In genomic region chr4:120264105-120264504, GRCm38 (mm10) we compare ENCODE assay signal across 24 mouse cellular contexts. TPM values are rescaled to one million over a fixed set of nuclear protein-coding genes. Genes with fewer than 3 reads are reported as not detected.
DNase-seq lines count a peak whose midpoint lies in the region; ATAC-seq and TF ChIP-seq lines count a peak whose summit lies in the region.
"Had no signal": no experiment of that assay in that cellular context is flagged by ENCODE, and none has a peak within 500 bp of the region (broad histone marks: within the 10 kb centered on the region; RNA-seq: fewer than 3 reads in every experiment).

No protein-coding gene starts in this region.

- peaks cover 95% of the 10 kb centered on the region for H3K27me3 ChIP-seq in megakaryocyte, embryonic 14.5 days (replicated peaks)
- peaks cover 100% of the 10 kb centered on the region for H3K27me3 ChIP-seq in embryonic facial prominence, embryonic 10.5 days (replicated peaks; ENCODE audit: low read depth, poor library complexity, severe bottlenecking)
- peaks cover 89% of the 10 kb centered on the region for H3K27me3 ChIP-seq in embryonic facial prominence, embryonic 13.5 days
- H3K27me3 ChIP-seq in forebrain, postnatal 0 days (ENCODE audit: insufficient read depth, low read length), result no peaks in the 10 kb centered on the region

- intact Hi-C loops in left cerebral cortex, postnatal 10 days (cut with DNase I), result no loop called here

- WGBS in embryonic facial prominence, embryonic 10.5 days, result 64% methylated on average over 3 of the region's 3 CpGs
- 46% methylated on average over 3 of the region's 3 CpGs for WGBS in embryonic facial prominence, embryonic 13.5 days
- WGBS in forebrain, postnatal 0 days, result 46% methylated on average over 3 of the region's 3 CpGs

- H3K4me1 ChIP-seq in megakaryocyte, embryonic 14.5 days, result peaks cover 7% of the 10 kb centered on the region; the same call in 1 of the 2 replicates
- peaks cover 58% of the 10 kb centered on the region for H3K4me1 ChIP-seq in embryonic facial prominence, embryonic 10.5 days
- H3K4me1 ChIP-seq in embryonic facial prominence, embryonic 13.5 days, result peaks cover 61% of the 10 kb centered on the region
- peaks cover 45% of the 10 kb centered on the region for H3K4me1 ChIP-seq in forebrain, postnatal 0 days (ENCODE audit: insufficient read depth)
- H3K4me1 ChIP-seq: liver, embryonic 15.5 days had no signal

- no peaks in the 10 kb centered on the region for H3K36me3 ChIP-seq in megakaryocyte, embryonic 14.5 days (replicated peaks; ENCODE audit: low read length)
- no peaks in the 10 kb centered on the region for H3K36me3 ChIP-seq in embryonic facial prominence, embryonic 10.5 days (replicated peaks)
- H3K36me3 ChIP-seq in embryonic facial prominence, embryonic 13.5 days, result no peaks in the 10 kb centered on the region
- H3K36me3 ChIP-seq in forebrain, postnatal 0 days (ENCODE audit: insufficient read depth), result peaks cover 18% of the 10 kb centered on the region; the same call in 1 of the 2 replicates
- H3K36me3 ChIP-seq: heart, embryonic 15.5 days; liver, embryonic 15.5 days; lung, embryonic 15.5 days had no signal

- H3K9me3 ChIP-seq in megakaryocyte, embryonic 14.5 days, result no peaks in the 10 kb centered on the region
- no peaks in the 10 kb centered on the region for H3K9me3 ChIP-seq in embryonic facial prominence, embryonic 10.5 days
- H3K9me3 ChIP-seq in embryonic facial prominence, embryonic 13.5 days, result no peaks in the 10 kb centered on the region
- no peaks in the 10 kb centered on the region for H3K9me3 ChIP-seq in forebrain, postnatal 0 days (ENCODE audit: low read length)
- H3K9me3 ChIP-seq: heart, embryonic 15.5 days; liver, embryonic 15.5 days; lung, embryonic 15.5 days had no signal

- 0 out of 2 replicates have a peak overlapping the region, but pooled peaks have one; percentile 10 for H3K27ac ChIP-seq in embryonic facial prominence, embryonic 10.5 days (replicated peaks)
- H3K27ac ChIP-seq in embryonic facial prominence, embryonic 13.5 days, result no peak overlapping the region
- H3K27ac ChIP-seq in forebrain, postnatal 0 days (ENCODE audit: low read depth, low read length), result peak overlapping the region; percentile 79; the same call in 1 of the 2 replicates
- H3K27ac ChIP-seq: heart, embryonic 15.5 days; hindbrain, embryonic 14.5 days; kidney, postnatal 0 days; left cerebral cortex, adult 2 months; liver, embryonic 15.5 days; lung, embryonic 15.5 days had no signal

- ATAC-seq in megakaryocyte, adult 5-6 weeks (ENCODE audit: poor library complexity, severe bottlenecking), result no peak
- peak; percentile 27; the same call in 1 of the 2 replicates for ATAC-seq in embryonic facial prominence, embryonic 13.5 days (ENCODE audit: insufficient number of reproducible peaks, insufficient read depth, low FRiP score, low TSS enrichment, low read depth)
- ATAC-seq in forebrain, postnatal 0 days, result no peak

- no peak for DNase-seq in embryonic facial prominence, embryonic 10.5 days (ENCODE audit: low spot score)
- no peak for DNase-seq in forebrain, postnatal 0 days
- no peak for DNase-seq in left cerebral cortex, postnatal 10 days (ENCODE audit: extremely low spot score in 1 of 2, low spot score in 2 of 2)
- DNase-seq in embryo, embryonic 11 days, result no peak
- DNase-seq: cerebellum, adult 11 months; heart, postnatal 36 days; kidney, adult 2 months; layer of hippocampus, adult 9-11 months; left cerebral cortex, postnatal 4 days; liver; lung, postnatal 4 days; right cerebral cortex, postnatal 25 days; spleen, adult 18-20 months had no signal

- peak overlapping the region; percentile 12 for H3K4me3 ChIP-seq in megakaryocyte, embryonic 14.5 days (replicated peaks)
- no peak overlapping the region for H3K4me3 ChIP-seq in embryonic facial prominence, embryonic 10.5 days
- H3K4me3 ChIP-seq in embryonic facial prominence, embryonic 13.5 days, result no peak overlapping the region
- H3K4me3 ChIP-seq in forebrain, postnatal 0 days (ENCODE audit: low read depth, low read length), result no peak overlapping the region
- H3K4me3 ChIP-seq: erythroblast, embryonic 14.5 days; heart, embryonic 15.5 days; left cerebral cortex, adult 2 months; liver, embryonic 15.5 days; lung, embryonic 15.5 days had no signal

- H3K9ac ChIP-seq in embryonic facial prominence, embryonic 13.5 days, result no peak overlapping the region
- no peak overlapping the region for H3K9ac ChIP-seq in forebrain, postnatal 0 days
- H3K9ac ChIP-seq: heart, embryonic 15.5 days; liver, embryonic 15.5 days; lung, embryonic 15.5 days had no signal

- H3K4me2 ChIP-seq in embryonic facial prominence, embryonic 13.5 days, result no peak overlapping the region
- H3K4me2 ChIP-seq in forebrain, postnatal 0 days (ENCODE audit: low read depth), result no peak overlapping the region
- H3K4me2 ChIP-seq: heart, embryonic 15.5 days; hindbrain, embryonic 14.5 days; liver, embryonic 15.5 days; lung, embryonic 15.5 days had no signal

- no peak for TF ChIP-seq CTCF in forebrain, postnatal 0 days (IDR thresholded peaks at IDR 0.05; ENCODE audit: low read depth)

RNA-seq across cellular contexts. Expression of gene Foxo6, which starts 23.0 kb away (rescaled TPM):
- not detected in 2 replicates for polyA plus RNA-seq in megakaryocyte, embryonic 14.5 days (2012; ENCODE audit: insufficient read depth, low replicate concordance)
- total RNA-seq in megakaryocyte, adult 5-6 weeks (2015), result not detected in 2 replicates
- total RNA-seq in megakaryocyte, adult 5-6 weeks (2017), result not detected in 2 replicates
- polyA plus RNA-seq in embryonic facial prominence, embryonic 10.5 days (2016; fragmentation: Nextera tagmentation; extraction: Ambion mirVana), result 0.05 and 0.21 TPM in 2 replicates
- polyA plus RNA-seq in embryonic facial prominence, embryonic 13.5 days (2015; fragmentation: Nextera tagmentation; extraction: Ambion mirVana), result 0.32 and 0.36 TPM in 2 replicates
- total RNA-seq in forebrain, postnatal 0 days (2014; rRNA removed), result 40.8 and 44.0 TPM in 2 replicates
- polyA plus RNA-seq in forebrain, postnatal 0 days (2015; fragmentation: Nextera tagmentation; extraction: Ambion mirVana), result 3.5 and 3.6 TPM in 2 replicates
- total RNA-seq in left cerebral cortex, postnatal 10 days (2021), result 10 to 100 TPM; 27.6 to 28.4 TPM
- total RNA-seq: monocyte, adult 5-6 weeks had no signal
- polyA plus RNA-seq: erythroblast, embryonic 14.5 days; liver, embryonic 15.5 days had no signal
